Mouse (Mus musculus) spleen, postnatal 10 days (tissue): ENCODE measurements around the gene Kdm8.

Experiments used
- DNase-seq, 2 experiments: peaks; one replicate each; pipeline ENCODE4 v3.0.0; 2021 to 2022; ENCODE audit warnings: low spot score in 2 of 2

Kdm8 gene

GRCm38 (mm10) chr7:125500879-125501278 is 56.4 kb downstream of the Kdm8 start:
- no peak for DNase-seq

DNA sequence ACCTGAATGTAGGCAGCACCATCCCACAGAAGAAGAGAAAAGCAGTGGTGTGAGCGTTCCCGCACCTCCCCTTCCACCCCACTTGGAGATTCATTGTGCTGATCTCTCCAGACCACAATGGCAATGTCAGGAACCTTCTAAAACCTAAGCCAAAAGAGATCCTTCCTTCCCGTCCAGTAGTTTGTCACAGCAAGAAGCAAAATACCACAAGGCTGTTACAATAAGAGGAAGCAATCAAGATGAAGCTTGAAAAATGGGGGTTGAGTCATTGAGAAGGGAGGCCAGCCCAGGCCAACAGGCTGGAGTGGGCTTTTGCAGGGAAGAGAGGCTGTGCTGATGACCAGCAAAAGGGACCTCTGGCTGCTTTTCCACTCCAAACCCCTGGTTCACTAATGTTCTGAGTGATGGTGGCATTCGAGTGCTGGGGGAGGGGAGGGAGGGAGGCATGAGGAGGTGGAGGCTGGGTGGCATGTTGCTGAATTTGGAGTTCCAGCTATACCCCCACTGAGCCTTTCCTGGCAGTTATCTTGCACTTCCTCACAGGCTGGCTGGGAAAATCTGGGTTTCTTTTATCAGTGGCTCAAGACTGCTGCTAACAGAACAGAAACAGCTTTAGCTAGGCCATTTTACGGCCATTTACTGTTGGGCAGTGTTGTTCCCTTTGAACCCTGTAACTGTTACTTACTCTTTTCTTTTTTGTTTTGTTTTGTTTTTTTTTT is 59.1 kb downstream of the Kdm8 start:
- DNase-seq: no peak

DNA sequence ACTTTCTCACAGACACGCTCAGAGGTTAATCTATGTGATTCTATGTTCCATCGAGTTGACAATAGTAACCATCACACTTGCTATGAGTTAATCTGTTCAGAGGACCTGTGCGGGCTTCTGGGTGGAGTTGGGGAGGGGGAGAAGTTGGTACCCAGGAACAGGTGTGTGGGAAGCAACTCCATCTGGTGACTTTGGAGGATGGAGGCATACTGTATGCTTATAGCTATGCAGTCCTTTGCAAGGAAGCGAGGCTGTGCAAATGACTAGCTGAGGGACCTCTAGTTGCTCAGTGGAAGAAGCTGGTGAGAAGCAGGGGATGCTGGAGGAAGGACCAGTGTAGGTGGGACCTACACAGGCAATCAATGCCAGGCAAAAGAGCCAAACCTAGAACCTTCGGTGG is 60.1 kb downstream of the Kdm8 start:
- no peak for DNase-seq

- DNase-seq: no peak
These were observed 61.1 kb downstream of the Kdm8 start for GRCm38 (mm10) chr7:125505568-125505967.

- no peak for DNase-seq
These were observed 62.8 kb downstream of the Kdm8 start for GRCm38 (mm10) chr7:125507279-125507678.

DNA sequence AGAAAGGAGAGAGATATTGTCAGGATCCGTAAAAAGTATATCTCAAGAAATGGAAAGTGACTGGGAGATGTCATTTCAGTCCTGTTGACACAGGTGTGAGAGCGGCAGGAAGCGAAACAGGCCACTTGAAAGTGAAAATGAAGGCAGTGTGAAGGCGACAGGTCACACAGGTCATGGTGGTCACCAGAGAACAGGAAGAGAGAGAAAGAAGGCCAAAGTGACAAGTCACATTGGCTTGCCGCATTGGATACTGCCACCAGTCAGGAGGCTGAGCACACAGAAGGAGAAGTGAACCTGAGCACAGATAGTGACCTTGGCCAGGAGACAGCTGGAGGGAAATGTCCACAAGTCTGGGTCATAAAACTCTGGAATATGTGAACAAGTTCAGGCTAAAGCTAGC is 67.0 kb downstream of the Kdm8 start:
- no peak for DNase-seq

DNA sequence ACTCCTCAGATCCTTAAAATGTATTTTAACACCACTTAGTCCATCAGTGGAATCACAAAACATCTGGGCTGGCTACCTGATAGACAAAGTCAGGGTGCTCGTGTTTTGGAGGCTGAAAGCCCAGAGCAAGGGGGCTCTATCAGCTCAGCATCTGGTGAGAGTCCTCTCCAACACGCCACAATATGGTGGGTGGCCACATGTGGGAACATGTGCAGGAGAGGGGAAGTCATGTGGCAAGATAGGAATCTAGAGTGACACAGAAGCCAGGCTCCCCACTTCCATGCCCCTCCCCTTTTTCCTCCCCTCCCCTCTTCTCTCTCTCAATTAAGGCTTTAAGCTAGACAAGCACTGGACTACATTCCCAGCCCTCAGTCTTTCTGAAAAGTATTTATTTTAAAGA is 67.4 kb downstream of the Kdm8 start:
- no peak for DNase-seq
